Mouse (Mus musculus) gastrocnemius, adult 18-20 months (tissue): ENCODE measurements around the gene Jph4. TPM values are rescaled to one million over a fixed set of nuclear protein-coding genes. Genes with fewer than 3 reads are reported as not detected.
A peak's percentile ranks its signal among the peaks of the same experiment; 100 is the strongest.

Experiments
- DNase-seq: peaks from one replicate; pipeline ENCODE4 v3.0.0; 2021; ENCODE audit warnings: low spot score
- long read RNA-seq, 2 experiments: library from polyadenylated mRNA; stranded (forward); transcript quantifications; one replicate each; pipeline ENCODE4 v2.0.0; 2021
- total RNA-seq, 2 experiments: library from RNA; stranded (reverse); gene quantifications; 2 replicates each; pipeline ENCODE4 v1.2.3; 2021

Gene Jph4
- total RNA-seq, result under 1 TPM; 0.07 to 0.11 TPM
- long read RNA-seq, experiment 1, result 0 reads
- long read RNA-seq, experiment 2, result 0 reads

DNA sequence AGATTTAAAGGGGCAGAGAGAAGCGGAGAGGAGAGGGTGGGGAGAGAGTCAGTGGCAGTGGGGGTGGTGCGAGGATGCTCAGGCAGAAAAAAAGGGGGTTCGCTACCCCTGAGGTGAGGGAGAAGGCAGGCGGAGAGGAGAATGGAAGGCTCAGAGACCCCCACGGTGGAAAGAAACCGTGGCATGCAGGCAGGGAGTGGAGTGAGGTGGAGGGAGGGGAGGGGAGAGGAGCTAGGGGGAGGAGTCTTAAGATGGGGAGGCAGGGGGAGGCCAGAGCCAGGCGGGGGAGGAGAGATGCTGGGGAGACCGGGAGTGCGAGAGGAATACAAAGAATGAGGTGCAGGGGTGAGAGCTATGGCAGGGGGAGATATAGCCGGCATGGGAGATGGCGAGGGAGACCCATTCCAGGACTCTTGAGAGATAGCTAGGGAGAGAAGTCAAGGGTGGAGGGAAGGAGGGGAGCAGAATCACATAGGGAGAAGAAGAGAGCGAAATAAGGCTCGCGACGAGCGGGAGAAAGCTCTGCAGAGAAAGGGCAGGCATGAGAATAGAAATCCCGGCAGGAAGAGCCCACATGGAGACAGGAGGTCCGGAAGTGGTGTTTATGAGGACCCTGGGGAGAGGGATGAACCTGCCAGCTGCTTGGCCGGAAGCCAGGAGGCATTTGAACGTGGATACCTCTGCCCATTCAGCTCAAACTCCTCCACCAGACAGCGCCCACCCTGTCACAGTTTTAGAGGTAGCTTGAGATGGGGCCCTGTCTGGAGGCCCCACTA is at the start of gene Jph4:
TSS of gene Jph4 (minus strand) at position 511 of the 776 bp plus-strand sequence.
- no peak for DNase-seq

DNA sequence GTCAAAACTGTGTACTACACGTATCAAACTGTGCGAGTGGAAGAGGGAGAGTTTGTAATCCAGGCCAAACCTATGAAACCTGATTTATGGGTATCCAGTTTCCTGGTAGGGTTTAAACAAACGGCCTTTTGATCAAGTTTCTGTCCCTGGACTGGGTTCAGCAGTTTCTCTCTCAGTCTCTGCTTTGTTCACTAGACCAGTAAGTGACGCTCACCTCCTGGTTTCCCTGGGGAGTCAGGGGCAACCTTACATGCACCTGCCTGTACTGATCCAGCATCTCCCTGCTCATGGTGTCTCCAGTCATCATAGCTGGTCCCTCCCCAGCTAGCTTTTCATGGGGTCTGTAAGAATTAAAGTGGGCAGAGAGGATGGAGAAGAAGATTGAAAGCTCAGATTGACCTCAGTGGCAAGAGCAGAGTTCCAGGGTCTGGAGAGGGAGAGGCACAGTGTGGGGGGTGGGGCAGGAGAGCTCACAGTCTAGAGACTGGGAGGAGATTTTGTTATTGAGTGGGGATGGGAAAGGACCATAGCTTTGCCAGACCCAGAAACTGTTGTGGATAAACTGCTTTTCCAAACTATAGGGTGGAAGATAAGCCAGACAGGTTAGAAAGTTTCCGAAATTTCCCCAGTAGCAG is 47.6 kb upstream of the Jph4 start:
- no peak for DNase-seq

- DNase-seq, result no peak
These were observed 45.4 kb upstream of the Jph4 start for GRCm38 (mm10) chr14:55162168-55162567.

- DNase-seq, result peak; percentile 67
These were observed 44.4 kb upstream of the Jph4 start for GRCm38 (mm10) chr14:55161098-55161634.

GRCm38 (mm10) chr14:55160251-55161071 is 43.7 kb upstream of the Jph4 start:
- DNase-seq, result no peak

DNA sequence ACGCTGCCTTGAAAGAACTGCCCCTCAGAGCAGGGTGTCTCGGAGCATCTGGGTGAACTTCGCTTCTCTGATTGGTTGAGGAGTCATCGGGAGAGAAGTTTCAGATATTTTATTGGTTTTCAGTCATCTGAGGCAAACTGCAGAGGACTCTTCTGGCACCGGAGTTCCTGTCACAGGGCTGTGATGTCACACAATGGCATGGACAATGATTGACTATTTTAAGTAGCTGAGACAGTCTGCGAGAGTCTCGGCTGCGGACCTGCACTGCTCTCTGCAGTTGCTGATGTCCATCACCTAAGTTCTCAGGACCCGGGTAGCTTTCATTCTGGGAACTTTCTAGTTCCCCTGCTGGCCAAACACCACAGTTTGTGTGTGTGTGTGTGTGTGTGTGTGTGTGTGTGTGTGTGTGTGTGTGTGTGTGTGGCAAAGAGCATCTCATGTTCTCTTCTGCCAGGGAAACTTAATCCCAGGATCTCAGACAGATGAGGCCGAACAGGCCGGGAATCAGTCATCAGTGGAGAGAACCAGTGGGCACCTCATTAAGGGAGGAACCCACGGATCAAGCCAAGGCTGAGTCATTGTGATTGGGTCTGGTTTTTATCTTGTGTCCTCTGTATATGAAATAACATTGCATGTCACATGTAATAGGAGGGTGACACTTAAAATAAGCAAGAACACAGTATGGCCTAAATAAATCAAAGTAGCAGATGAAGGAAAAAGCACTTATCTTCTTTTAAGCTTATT is 40.8 kb upstream of the Jph4 start:
- no peak for DNase-seq

GRCm38 (mm10) chr14:55152951-55153481 is 36.3 kb upstream of the Jph4 start:
- DNase-seq, result no peak

GRCm38 (mm10) chr14:55152174-55152573 is 35.4 kb upstream of the Jph4 start:
- DNase-seq, result no peak

DNA sequence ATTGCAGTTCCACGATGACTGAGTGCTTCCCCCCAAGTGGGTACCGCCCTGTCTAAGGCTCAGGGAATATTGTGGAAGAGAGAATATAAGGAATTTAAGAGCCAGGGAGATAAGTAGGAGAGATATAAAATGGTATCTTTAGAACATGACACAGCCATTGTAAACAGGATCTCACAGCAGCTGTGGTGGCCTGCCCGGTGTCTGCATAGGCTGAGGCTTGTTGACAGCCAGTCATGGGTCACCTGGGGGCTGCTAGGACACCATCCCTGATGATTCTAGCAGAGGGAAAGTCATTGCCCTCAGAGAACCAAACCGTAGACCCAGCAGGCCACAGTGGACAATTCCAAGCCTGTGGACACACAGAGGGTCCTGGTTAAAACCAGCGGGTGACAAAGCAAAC is 34.2 kb upstream of the Jph4 start:
- no peak for DNase-seq

DNA sequence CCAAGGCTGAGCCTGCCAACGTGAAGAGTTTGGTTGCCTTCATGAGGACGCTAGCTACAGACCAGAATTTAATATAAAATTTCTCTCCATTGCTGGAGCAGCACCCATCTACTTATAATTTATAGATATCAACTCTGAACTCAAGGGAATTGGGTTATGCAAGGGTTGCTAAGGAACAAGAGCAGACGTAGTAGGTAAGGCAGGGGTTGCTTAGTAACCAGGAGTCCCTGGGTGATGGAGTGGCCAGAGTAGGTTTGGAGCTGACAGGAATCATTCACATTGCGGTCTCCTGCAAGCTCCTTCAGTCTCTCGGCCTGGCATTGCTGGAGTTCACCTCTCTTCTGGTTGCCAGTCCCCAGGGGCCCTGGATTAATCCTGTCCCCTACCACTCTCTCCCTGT is 32.3 kb upstream of the Jph4 start:
- DNase-seq, result no peak

- DNase-seq, result peak; percentile 58
These were observed 31.7 kb upstream of the Jph4 start for GRCm38 (mm10) chr14:55148363-55148915.

DNA sequence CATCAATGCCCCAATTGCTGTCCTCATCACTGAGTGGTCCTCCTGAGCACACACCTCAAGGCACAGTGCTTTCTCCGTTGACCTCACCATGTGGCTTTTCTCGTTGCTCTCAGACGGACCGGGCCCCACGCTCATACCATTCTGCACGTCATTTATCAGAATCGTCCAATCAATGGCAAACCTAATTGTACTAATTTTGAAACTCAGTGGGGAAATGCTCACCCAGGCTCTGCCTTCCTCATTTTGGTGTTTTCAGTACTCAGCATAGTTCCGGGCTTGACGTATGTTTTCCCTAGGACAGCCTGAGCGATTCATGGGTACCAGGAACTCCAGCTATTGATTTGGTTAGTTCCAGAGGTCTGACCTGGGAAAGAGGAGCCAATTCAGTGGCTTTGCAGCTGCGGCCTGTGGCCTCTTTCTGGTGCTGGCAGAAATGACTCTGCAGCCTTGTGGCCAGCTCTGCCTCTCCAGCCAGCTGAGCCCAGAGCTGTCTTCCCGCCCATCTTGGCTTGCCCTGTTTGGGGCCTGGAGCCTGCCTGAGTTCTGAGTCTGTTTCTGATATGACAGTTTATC is 30.2 kb upstream of the Jph4 start:
- DNase-seq, result peak; percentile 41

GRCm38 (mm10) chr14:55146324-55146723 is 29.6 kb upstream of the Jph4 start:
- DNase-seq, result no peak

GRCm38 (mm10) chr14:55139313-55139712 is 22.6 kb upstream of the Jph4 start:
- DNase-seq, result no peak

GRCm38 (mm10) chr14:55135676-55136075 is 18.9 kb upstream of the Jph4 start:
- no peak for DNase-seq

GRCm38 (mm10) chr14:55126521-55126920 is 9.8 kb upstream of the Jph4 start:
- DNase-seq, result no peak

DNA sequence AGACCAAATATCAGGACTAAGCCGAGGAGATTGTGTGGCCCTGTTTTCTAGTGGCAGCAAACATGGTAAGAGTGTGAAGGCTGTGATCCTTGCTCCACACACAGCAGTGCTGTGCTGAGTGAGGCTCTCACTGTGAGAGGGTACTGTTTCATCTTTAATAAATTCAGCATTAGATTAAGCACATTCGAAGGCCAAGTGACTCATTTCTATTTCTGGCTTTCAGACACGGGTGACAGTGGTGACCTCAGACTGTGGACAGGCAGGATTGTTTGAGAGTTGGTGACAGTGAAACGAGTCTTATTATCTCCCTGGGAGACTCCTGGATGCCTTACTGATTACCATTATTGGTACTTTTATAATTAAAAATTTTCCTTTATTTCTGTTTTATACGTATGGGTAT is 9.0 kb upstream of the Jph4 start:
- DNase-seq, result no peak

GRCm38 (mm10) chr14:55122359-55122758 is 5.6 kb upstream of the Jph4 start:
- no peak for DNase-seq

DNA sequence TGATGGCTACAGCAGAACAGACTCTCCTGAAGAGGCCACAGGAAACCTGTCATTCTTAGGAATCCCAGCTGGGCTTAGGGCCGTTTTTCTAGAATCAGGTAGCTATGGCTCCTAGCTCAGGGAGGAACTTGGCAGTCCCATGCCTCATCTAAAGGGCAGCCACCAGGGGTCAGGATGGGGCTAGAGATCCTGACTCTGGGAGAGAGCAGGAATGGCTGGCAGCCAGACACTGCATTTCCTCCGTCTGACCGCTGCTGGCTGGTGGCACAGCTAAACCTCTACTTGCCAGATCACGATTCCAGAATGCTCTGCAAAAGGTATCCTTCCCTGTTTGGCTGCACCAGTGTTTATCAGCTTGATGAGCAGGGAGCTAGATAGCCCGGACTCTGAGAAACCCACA is 5.2 kb upstream of the Jph4 start:
- DNase-seq, result peak; percentile 73

- DNase-seq, result no peak
These were observed 2.8 kb upstream of the Jph4 start for GRCm38 (mm10) chr14:55119421-55120134.
